Mouse (Mus musculus): ENCODE results near the gene Prps1l3. TPM values are rescaled to one million over a fixed set of nuclear protein-coding genes. Genes with fewer than 3 reads are reported as not detected.
"Not testable (repeated sequence)": the region's sequence is repeated elsewhere in the genome, so short reads cannot be mapped to it uniquely, and the experiment has no call there.

Prps1l3 gene
- 19.3 and 21.5 TPM in 2 replicates for polyA plus RNA-seq (2012; rRNA removed)

GRCm38 (mm10) chr12:57230192-57230706 lies at the start of gene Prps1l3, which contains the start of gene Mipol1:
Gene Prps1l3, plus strand, starts transcription at chr12:57230412.
Gene Mipol1, plus strand, starts transcription at chr12:57230427.
- DNase-seq (ENCODE audit: low read depth), result peak; percentile 46

GRCm38 (mm10) chr12:57184401-57185147 lies 45.6 kb upstream of the Prps1l3 start:
- DNase-seq (ENCODE audit: low read depth), result no peak

- no peak for DNase-seq (ENCODE audit: low read depth)
These were observed 44.7 kb upstream of the Prps1l3 start for GRCm38 (mm10) chr12:57185475-57185874.

- no peak for DNase-seq (ENCODE audit: low read depth)
These were observed 44.1 kb upstream of the Prps1l3 start for GRCm38 (mm10) chr12:57186126-57186525.

- no peak for DNase-seq (ENCODE audit: low read depth)
These were observed 43.2 kb upstream of the Prps1l3 start for GRCm38 (mm10) chr12:57187032-57187431.

- no peak for DNase-seq (ENCODE audit: low read depth)
These were observed 35.6 kb upstream of the Prps1l3 start for GRCm38 (mm10) chr12:57194609-57195008.

- no peak for DNase-seq (ENCODE audit: low read depth)
These were observed 34.0 kb upstream of the Prps1l3 start for GRCm38 (mm10) chr12:57196286-57196607.

GRCm38 (mm10) chr12:57196608-57197362 lies 33.4 kb upstream of the Prps1l3 start:
- no peak for DNase-seq (ENCODE audit: low read depth)

GRCm38 (mm10) chr12:57197363-57198026 lies 32.7 kb upstream of the Prps1l3 start, which contains the start of gene Slc25a21:
Gene Slc25a21, minus strand, starts transcription at chr12:57197472.
- no peak for DNase-seq (ENCODE audit: low read depth)

- no peak for DNase-seq (ENCODE audit: low read depth)
These were observed 31.9 kb upstream of the Prps1l3 start for GRCm38 (mm10) chr12:57198269-57198668.

GRCm38 (mm10) chr12:57199427-57199826 lies 30.8 kb upstream of the Prps1l3 start:
- no peak for DNase-seq (ENCODE audit: low read depth)

GRCm38 (mm10) chr12:57201901-57202300 lies 28.3 kb upstream of the Prps1l3 start:
- no peak for DNase-seq (ENCODE audit: low read depth)

- DNase-seq (ENCODE audit: low read depth), result no peak
These were observed 25.8 kb upstream of the Prps1l3 start for GRCm38 (mm10) chr12:57204276-57204851.

GRCm38 (mm10) chr12:57211353-57212311 lies 18.6 kb upstream of the Prps1l3 start:
- DNase-seq (ENCODE audit: low read depth), result no peak

- not testable (repeated sequence) for DNase-seq (ENCODE audit: low read depth)
These were observed 17.7 kb upstream of the Prps1l3 start for GRCm38 (mm10) chr12:57212463-57212862.

- no peak for DNase-seq (ENCODE audit: low read depth)
These were observed 3.8 kb upstream of the Prps1l3 start for GRCm38 (mm10) chr12:57226411-57226810.

- no peak for DNase-seq (ENCODE audit: low read depth)
These were observed 2.4 kb upstream of the Prps1l3 start for GRCm38 (mm10) chr12:57227776-57228175.

GRCm38 (mm10) chr12:57229703-57230102 lies 509 bp upstream of the Prps1l3 start:
- no peak for DNase-seq (ENCODE audit: low read depth)

GRCm38 (mm10) chr12:57231085-57231875 lies 1.1 kb downstream of the Prps1l3 start:
- DNase-seq (ENCODE audit: low read depth), result no peak

- DNase-seq (ENCODE audit: low read depth), result no peak
These were observed 3.2 kb downstream of the Prps1l3 start for GRCm38 (mm10) chr12:57233386-57233785.
